Mouse (Mus musculus): ENCODE measurements around the gene Taz. TPM values are rescaled to one million over a fixed set of nuclear protein-coding genes. Genes with fewer than 3 reads are reported as not detected.

Taz gene
- polyA plus RNA-seq, 1 experiment from 2014 or later, result 81.3 TPM

GRCm38 (mm10) chrX:74270902-74271551, 10.7 kb upstream of the Taz start:
- H3K36me3 ChIP-seq (ENCODE audit: control insufficient read depth, insufficient read depth, low read length), result 0 out of 2 replicates have a peak, but pooled peaks cover 3% of the 10 kb centered on the region
- H3K4me1 ChIP-seq (ENCODE audit: control insufficient read depth, insufficient read depth, low read length), result peaks cover 7% of the 10 kb centered on the region
- peak overlapping the region; percentile 50 for H3K4me3 ChIP-seq (ENCODE audit: low read depth, low read length)
- peak overlapping the region; percentile 69 for H3K9ac ChIP-seq (ENCODE audit: low read depth, low read length)
- no peaks in the 10 kb centered on the region for H3K27me3 ChIP-seq (ENCODE audit: control insufficient read depth, insufficient read depth, low read depth, low read length)
- WGBS, result 20% methylated on average over 27 of the region's 27 CpGs
- H3K4me2 ChIP-seq (ENCODE audit: low read length), result peak overlapping the region; percentile 59
- H3K9me3 ChIP-seq (replicated peaks; ENCODE audit: control insufficient read depth, low read length, poor library complexity, severe bottlenecking), result no peaks in the 10 kb centered on the region
- no peak for ATAC-seq
- peak overlapping the region; percentile 25 for H3K27ac ChIP-seq (ENCODE audit: low read length)

GRCm38 (mm10) chrX:74273422-74274322, 8.0 kb upstream of the Taz start:
- WGBS, result 25% methylated on average over 10 of the region's 10 CpGs
- ATAC-seq, result no peak
- Histone ChIP-seq H3K27me3 (ENCODE audit: control insufficient read depth, insufficient read depth, low read depth, low read length) (no peaks in the 10 kb centered on the region), H3K9ac (ENCODE audit: low read depth, low read length) (no peak overlapping the region), H3K9me3 (replicated peaks; ENCODE audit: control insufficient read depth, low read length, poor library complexity, severe bottlenecking) (no peaks in the 10 kb centered on the region), H3K27ac (ENCODE audit: low read length) (no peak overlapping the region), H3K4me3 (ENCODE audit: low read depth, low read length) (no peak overlapping the region), H3K4me1 (ENCODE audit: control insufficient read depth, insufficient read depth, low read length) (peaks cover 7% of the 10 kb centered on the region), H3K36me3 (ENCODE audit: control insufficient read depth, insufficient read depth, low read length) (0 out of 2 replicates have a peak, but pooled peaks cover 3% of the 10 kb centered on the region), H3K4me2 (ENCODE audit: low read length) (no peak overlapping the region)

- Histone ChIP-seq H3K27ac (ENCODE audit: low read length) (no peak overlapping the region), H3K27me3 (ENCODE audit: control insufficient read depth, insufficient read depth, low read depth, low read length) (no peaks in the 10 kb centered on the region), H3K36me3 (ENCODE audit: control insufficient read depth, insufficient read depth, low read length) (0 out of 2 replicates have a peak, but pooled peaks cover 3% of the 10 kb centered on the region), H3K9ac (ENCODE audit: low read depth, low read length) (no peak overlapping the region), H3K4me2 (ENCODE audit: low read length) (no peak overlapping the region), H3K4me3 (ENCODE audit: low read depth, low read length) (no peak overlapping the region), H3K9me3 (replicated peaks; ENCODE audit: control insufficient read depth, low read length, poor library complexity, severe bottlenecking) (no peaks in the 10 kb centered on the region), H3K4me1 (ENCODE audit: control insufficient read depth, insufficient read depth, low read length) (peaks cover 4% of the 10 kb centered on the region; the same call in 1 of the 2 replicates)
- 75% methylated on average over 8 of the region's 8 CpGs for WGBS
- no peak for ATAC-seq
These were observed 3.8 kb upstream of the Taz start for GRCm38 (mm10) chrX:74277916-74278315.

GRCm38 (mm10) chrX:74281041-74281731, 526 bp upstream of the Taz start:
- H3K36me3 ChIP-seq (ENCODE audit: control insufficient read depth, insufficient read depth, low read length), result no peaks in the 10 kb centered on the region
- H3K4me1 ChIP-seq (ENCODE audit: control insufficient read depth, insufficient read depth, low read length), result peaks cover 13% of the 10 kb centered on the region
- ATAC-seq, result no peak
- H3K4me2 ChIP-seq (ENCODE audit: low read length), result peak overlapping the region; percentile 76
- H3K9me3 ChIP-seq (replicated peaks; ENCODE audit: control insufficient read depth, low read length, poor library complexity, severe bottlenecking), result no peaks in the 10 kb centered on the region
- H3K9ac ChIP-seq (ENCODE audit: low read depth, low read length), result peak overlapping the region; percentile 80
- H3K4me3 ChIP-seq (ENCODE audit: low read depth, low read length), result peak overlapping the region; percentile 58
- 9% methylated on average over 14 of the region's 14 CpGs for WGBS
- peak overlapping the region; percentile 82 for H3K27ac ChIP-seq (ENCODE audit: low read length)
- no peaks in the 10 kb centered on the region for H3K27me3 ChIP-seq (ENCODE audit: control insufficient read depth, insufficient read depth, low read depth, low read length)

- 26% methylated on average over 39 of the region's 39 CpGs for WGBS
- peak; percentile 86 for ATAC-seq
- no peaks in the 10 kb centered on the region for H3K9me3 ChIP-seq (replicated peaks; ENCODE audit: control insufficient read depth, low read length, poor library complexity, severe bottlenecking)
These were observed 831 bp downstream of the Taz start for GRCm38 (mm10) chrX:74282395-74283091.

GRCm38 (mm10) chrX:74283092-74283437, 1.4 kb downstream of the Taz start:
- H3K9me3 ChIP-seq (replicated peaks; ENCODE audit: control insufficient read depth, low read length, poor library complexity, severe bottlenecking), result no peaks in the 10 kb centered on the region
- H3K4me3 ChIP-seq (ENCODE audit: low read depth, low read length), result peak overlapping the region; percentile 58
- peaks cover 13% of the 10 kb centered on the region for H3K4me1 ChIP-seq (ENCODE audit: control insufficient read depth, insufficient read depth, low read length)
- H3K36me3 ChIP-seq (ENCODE audit: control insufficient read depth, insufficient read depth, low read length), result no peaks in the 10 kb centered on the region
- no peaks in the 10 kb centered on the region for H3K27me3 ChIP-seq (ENCODE audit: control insufficient read depth, insufficient read depth, low read depth, low read length)
- ATAC-seq, result peak; percentile 52; the same call in 1 of the 2 replicates
- H3K9ac ChIP-seq (ENCODE audit: low read depth, low read length), result peak overlapping the region; percentile 80
- 33% methylated on average over 5 of the region's 5 CpGs for WGBS
- peak overlapping the region; percentile 82 for H3K27ac ChIP-seq (ENCODE audit: low read length)
- H3K4me2 ChIP-seq (ENCODE audit: low read length), result peak overlapping the region; percentile 76

More at GRCm38 (mm10) chrX:74282395-74283091, 831 bp downstream of the Taz start:
- peak overlapping the region; percentile 76 for H3K4me2 ChIP-seq (ENCODE audit: low read length)
- peak overlapping the region; percentile 80 for H3K9ac ChIP-seq (ENCODE audit: low read depth, low read length)
- H3K27ac ChIP-seq (ENCODE audit: low read length), result peak overlapping the region; percentile 82
- H3K27me3 ChIP-seq (ENCODE audit: control insufficient read depth, insufficient read depth, low read depth, low read length), result no peaks in the 10 kb centered on the region
- peaks cover 13% of the 10 kb centered on the region for H3K4me1 ChIP-seq (ENCODE audit: control insufficient read depth, insufficient read depth, low read length)
- H3K36me3 ChIP-seq (ENCODE audit: control insufficient read depth, insufficient read depth, low read length), result no peaks in the 10 kb centered on the region
- H3K4me3 ChIP-seq (ENCODE audit: low read depth, low read length), result peak overlapping the region; percentile 58

GRCm38 (mm10) chrX:74293431-74293830, 11.7 kb downstream of the Taz start:
- Histone ChIP-seq H3K4me1 (ENCODE audit: control insufficient read depth, insufficient read depth, low read length) (peaks cover 4% of the 10 kb centered on the region), H3K36me3 (ENCODE audit: control insufficient read depth, insufficient read depth, low read length) (no peaks in the 10 kb centered on the region), H3K4me2 (ENCODE audit: low read length) (no peak overlapping the region), H3K9ac (ENCODE audit: low read depth, low read length) (no peak overlapping the region), H3K4me3 (ENCODE audit: low read depth, low read length) (no peak overlapping the region), H3K9me3 (replicated peaks; ENCODE audit: control insufficient read depth, low read length, poor library complexity, severe bottlenecking) (no peaks in the 10 kb centered on the region), H3K27ac (ENCODE audit: low read length) (no peak overlapping the region), H3K27me3 (ENCODE audit: control insufficient read depth, insufficient read depth, low read depth, low read length) (no peaks in the 10 kb centered on the region)
- ATAC-seq, result no peak
- 80% methylated on average over 4 of the region's 4 CpGs for WGBS

Measured in midbrain, embryonic 16.5 days (tissue).